Comparison of ENCODE assay signal across 25 mouse cellular contexts in genomic region chr8:94390910-94391309, GRCm38 (mm10). TPM values are rescaled to one million over a fixed set of nuclear protein-coding genes. Genes with fewer than 3 reads are reported as not detected.
"Had no signal": no experiment of that assay in that cellular context is flagged by ENCODE, and none has a peak within 500 bp of the region (broad histone marks: within the 10 kb centered on the region; RNA-seq: fewer than 3 reads in every experiment).

No protein-coding gene starts in this region.

- H3K27me3 ChIP-seq: heart, embryonic 13.5 days; heart, embryonic 15.5 days; hindbrain, embryonic 13.5 days; hindbrain, embryonic 15.5 days; kidney, embryonic 15.5 days; limb, embryonic 12.5 days had no signal

- H3K9ac ChIP-seq: heart, embryonic 13.5 days; heart, embryonic 15.5 days; hindbrain, embryonic 13.5 days; hindbrain, embryonic 15.5 days; kidney, embryonic 15.5 days; limb, embryonic 12.5 days; liver, embryonic 14.5 days had no signal

- ATAC-seq: hindbrain, postnatal 0 days; intestine, embryonic 16.5 days had no signal

- H3K9me3 ChIP-seq: heart, embryonic 13.5 days; heart, embryonic 15.5 days; hindbrain, embryonic 13.5 days; hindbrain, embryonic 15.5 days; kidney, embryonic 15.5 days; limb, embryonic 10.5 days; limb, embryonic 12.5 days had no signal

- H3K4me2 ChIP-seq: heart, embryonic 11.5 days; heart, embryonic 13.5 days; heart, embryonic 15.5 days; hindbrain, embryonic 13.5 days; hindbrain, embryonic 15.5 days; kidney, embryonic 15.5 days; limb, embryonic 12.5 days had no signal

- H3K27ac ChIP-seq: heart, embryonic 13.5 days; heart, embryonic 15.5 days; hindbrain, embryonic 13.5 days; hindbrain, embryonic 15.5 days; hindbrain, postnatal 0 days; kidney, embryonic 15.5 days; kidney, postnatal 0 days; limb, embryonic 10.5 days; limb, embryonic 12.5 days; liver, embryonic 14.5 days had no signal

- H3K4me3 ChIP-seq: heart, embryonic 13.5 days; heart, embryonic 15.5 days; hindbrain, embryonic 13.5 days; hindbrain, embryonic 15.5 days; kidney, embryonic 15.5 days; limb, embryonic 10.5 days; limb, embryonic 12.5 days had no signal

- DNase-seq: gastrocnemius, postnatal 14 days; gastrocnemius, postnatal 36 days; heart, adult 18-20 months; heart, postnatal 14 days; heart, postnatal 36 days; kidney, adult 11 months; kidney, adult 2 months; kidney, adult 9 months; kidney, postnatal 14 days; kidney, postnatal 36 days; layer of hippocampus, adult 9-11 months; layer of hippocampus, postnatal 36 days; liver had no signal

RNA-seq across cellular contexts. Expression of gene Nlrc5, which starts 43.2 kb away (rescaled TPM):
- polyA plus RNA-seq: heart, embryonic 11.5 days; limb, embryonic 10.5 days had no signal
